Mouse (Mus musculus) lung, embryonic 15.5 days (tissue): ENCODE results near the gene Vstm4. TPM values are rescaled to one million over a fixed set of nuclear protein-coding genes. Genes with fewer than 3 reads are reported as not detected.

Source experiments
- ATAC-seq: fragments of 200-750 bp; cut with Nextera tagmentation; 2 replicates; pipeline ENCODE4 v1.8.0; 2017; ENCODE audit warnings: moderate number of reproducible peaks, borderline replicate concordance; ENCODE audit not compliant: low FRiP score, low TSS enrichment; ENCODE audit errors: extremely low read depth
- H3K27ac ChIP-seq: fragments of 300-500 bp; sonication (generic); 2 replicates; pipeline ENCODE4 v1.5.1; 2015; ENCODE audit warnings: moderate library complexity, mild to moderate bottlenecking, inconsistent platforms
- H3K27me3 ChIP-seq: fragments of 300-500 bp; sonication (generic); 2 replicates; pipeline ENCODE4 v1.6.1; 2015; ENCODE audit warnings: inconsistent platforms
- H3K36me3 ChIP-seq: fragments of 300-500 bp; sonication (generic); 2 replicates; pipeline ENCODE4 v1.6.1; 2015; ENCODE audit warnings: inconsistent platforms
- H3K4me1 ChIP-seq: fragments of 300-500 bp; sonication (generic); 2 replicates; pipeline ENCODE4 v1.6.1; 2015; ENCODE audit warnings: inconsistent platforms
- H3K4me2 ChIP-seq: fragments of 300-500 bp; sonication (generic); 2 replicates; pipeline ENCODE4 v1.6.1; 2015; ENCODE audit warnings: inconsistent platforms, mild to moderate bottlenecking, moderate library complexity
- H3K4me3 ChIP-seq: fragments of 300-500 bp; sonication (generic); 2 replicates; pipeline ENCODE4 v1.5.1; 2015; ENCODE audit warnings: mild to moderate bottlenecking, inconsistent platforms
- H3K9ac ChIP-seq: fragments of 300-500 bp; sonication (generic); 2 replicates; pipeline ENCODE4 v1.6.1; 2015; ENCODE audit warnings: inconsistent platforms
- H3K9me3 ChIP-seq: fragments of 300-500 bp; sonication (generic); 2 replicates; pipeline ENCODE4 v1.6.1; 2016; ENCODE audit warnings: inconsistent platforms
- whole genome bisulfite sequencing: fragments of 180-500 bp; shearing (Covaris S2); methylation state at CpG from one replicate; pipeline ENCODE4 v1.1.7; 2015; 5-methylcytosine and 5-hydroxymethylcytosine counted together
- polyA plus RNA-seq: library from polyadenylated mRNA; unstranded; fragments of >200 nt; fragmentation: Nextera tagmentation; extraction: Ambion mirVana; gene quantifications from 2 replicates; pipeline ENCODE4 v1.2.1, GENCODE M21; 2015

Gene Vstm4
- polyA plus RNA-seq, 1 experiment from 2014 or later = 62.8 TPM

DNA sequence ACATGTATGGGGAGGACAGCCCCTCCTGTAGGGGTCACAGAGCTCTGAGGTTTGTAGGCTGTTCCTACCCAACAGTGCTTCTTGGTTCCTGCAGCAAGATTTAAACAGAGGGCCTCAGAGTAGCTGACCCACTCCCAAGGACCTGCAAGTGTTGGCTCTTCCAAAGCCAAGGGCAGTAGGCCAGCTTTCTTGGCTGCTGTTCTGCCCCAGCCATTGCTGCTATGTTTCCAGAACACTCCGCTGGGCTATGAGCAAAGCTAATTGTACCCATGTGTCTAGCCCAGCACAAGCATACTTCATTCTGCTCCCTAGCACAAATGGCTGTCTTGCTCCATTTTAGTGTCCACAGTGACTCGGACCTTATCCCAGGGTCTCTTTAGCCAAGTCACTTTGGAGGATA is 40.3 kb downstream of the Vstm4 start:
- Histone ChIP-seq H3K9ac (no peak overlapping the region), H3K27me3 (no peaks in the 10 kb centered on the region), H3K27ac (no peak overlapping the region; the same call in 1 of the 2 replicates), H3K4me1 (peaks cover 27% of the 10 kb centered on the region), H3K4me2 (no peak overlapping the region), H3K36me3 (peaks cover 4% of the 10 kb centered on the region; the same call in 1 of the 2 replicates), H3K4me3 (no peak overlapping the region), H3K9me3 (no peaks in the 10 kb centered on the region)
- 0 out of 2 replicates have a peak, but pooled peaks have one; percentile 19 for ATAC-seq
- WGBS = 65% methylated on average over 2 of the region's 2 CpGs

DNA sequence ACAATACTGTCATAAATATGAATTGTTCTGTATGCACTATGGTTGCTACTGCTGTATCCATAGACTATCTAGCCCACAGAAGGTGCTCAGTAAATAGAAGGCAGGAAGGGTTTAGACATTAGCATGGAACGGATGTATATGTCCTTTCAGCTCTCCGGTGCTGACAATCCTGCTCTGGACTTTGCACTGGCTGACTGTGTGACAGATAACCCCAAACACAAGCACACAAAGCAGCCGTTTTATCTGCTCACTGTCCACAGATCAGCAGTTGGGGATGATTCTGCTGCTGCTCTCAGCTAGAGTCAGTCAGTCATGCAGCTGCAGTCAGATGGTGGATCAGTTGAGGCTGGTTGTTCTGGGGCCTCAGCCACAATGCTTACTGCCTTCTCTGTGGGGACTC is 46.6 kb downstream of the Vstm4 start:
- Histone ChIP-seq H3K9me3 (no peaks in the 10 kb centered on the region), H3K4me2 (no peak overlapping the region), H3K27me3 (no peaks in the 10 kb centered on the region), H3K4me1 (no peaks in the 10 kb centered on the region), H3K27ac (no peak overlapping the region), H3K9ac (no peak overlapping the region; the same call in 1 of the 2 replicates), H3K36me3 (peaks cover 1% of the 10 kb centered on the region; the same call in 1 of the 2 replicates), H3K4me3 (no peak overlapping the region)
- ATAC-seq = no peak
- WGBS = 64% methylated on average over 3 of the region's 3 CpGs

DNA sequence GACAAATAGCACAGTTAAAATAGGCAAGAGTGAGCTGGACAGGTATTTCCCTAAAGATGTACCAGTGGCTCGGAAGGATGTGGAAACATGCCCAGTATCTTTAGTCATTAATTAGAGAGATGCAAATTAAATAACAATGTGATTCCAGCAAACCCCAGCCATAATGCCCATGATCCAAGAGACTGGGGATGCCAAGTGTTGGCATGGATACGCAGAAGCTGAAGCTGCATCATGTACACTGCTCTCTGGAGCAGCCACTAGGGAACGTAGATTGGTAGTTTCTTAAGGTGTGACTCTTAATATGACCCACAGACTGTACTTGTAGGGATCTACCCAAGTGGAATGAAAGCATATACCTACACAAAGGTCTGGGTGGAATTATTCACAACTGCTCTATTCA is 50.0 kb downstream of the Vstm4 start:
- Histone ChIP-seq H3K36me3 (no peaks in the 10 kb centered on the region), H3K27me3 (no peaks in the 10 kb centered on the region), H3K4me3 (no peak overlapping the region), H3K4me2 (no peak overlapping the region), H3K4me1 (no peaks in the 10 kb centered on the region), H3K9me3 (no peaks in the 10 kb centered on the region), H3K9ac (no peak overlapping the region), H3K27ac (no peak overlapping the region)
- WGBS = 91% methylated on average over 3 of the region's 3 CpGs
- ATAC-seq = no peak

DNA sequence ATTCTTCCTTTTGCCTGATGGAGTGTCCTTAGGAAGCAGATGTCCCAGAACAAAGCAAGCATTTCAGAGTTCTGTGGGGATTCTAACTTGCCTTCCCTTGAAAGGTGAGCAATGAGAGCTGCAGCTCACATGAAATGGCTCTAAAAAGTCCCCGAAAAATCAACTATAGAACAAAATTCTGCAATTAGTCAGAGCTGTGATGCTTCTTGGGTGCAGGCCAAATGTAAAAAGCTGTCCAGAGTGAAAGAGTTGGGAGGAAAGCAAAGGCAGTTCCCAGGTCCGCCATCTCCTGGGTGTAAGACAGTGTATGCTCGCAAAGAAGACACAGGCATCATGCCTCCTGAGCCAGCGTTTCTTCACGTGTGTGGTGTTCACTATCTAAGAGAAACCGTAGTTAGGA is 52.6 kb downstream of the Vstm4 start:
- Histone ChIP-seq H3K9me3 (no peaks in the 10 kb centered on the region), H3K27me3 (no peaks in the 10 kb centered on the region), H3K4me1 (0 out of 2 replicates have a peak, but pooled peaks cover 2% of the 10 kb centered on the region), H3K9ac (no peak overlapping the region), H3K36me3 (no peaks in the 10 kb centered on the region), H3K27ac (no peak overlapping the region), H3K4me3 (no peak overlapping the region), H3K4me2 (no peak overlapping the region)
- no peak for ATAC-seq
- 79% methylated on average over 6 of the region's 6 CpGs for WGBS

DNA sequence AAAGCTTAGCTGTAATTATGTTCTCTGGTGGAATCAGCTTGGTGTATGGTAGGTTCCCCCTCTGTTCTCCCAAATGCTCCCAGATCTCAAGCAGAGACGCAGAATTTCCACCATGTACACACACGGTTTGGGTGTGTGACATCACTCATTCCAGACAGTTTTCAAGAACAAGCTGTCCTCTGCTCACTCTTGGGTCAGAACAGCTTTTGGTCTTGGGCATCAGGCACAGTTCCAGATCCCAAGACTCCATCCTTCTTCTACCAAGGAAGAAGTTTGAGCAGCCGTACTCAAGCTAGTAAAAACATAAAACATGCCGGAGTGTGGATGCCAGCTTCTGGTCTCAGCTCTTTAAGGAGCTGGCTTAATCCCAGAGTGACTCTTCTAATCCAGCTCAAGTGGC is 54.6 kb downstream of the Vstm4 start:
- no peak for ATAC-seq
- no peak overlapping the region for H3K27ac ChIP-seq
- H3K4me1 ChIP-seq = peaks cover 14% of the 10 kb centered on the region; the same call in 1 of the 2 replicates
- H3K4me2 ChIP-seq = no peak overlapping the region
- no peaks in the 10 kb centered on the region for H3K9me3 ChIP-seq
- no peaks in the 10 kb centered on the region for H3K27me3 ChIP-seq
- no peak overlapping the region for H3K4me3 ChIP-seq
- no peaks in the 10 kb centered on the region for H3K36me3 ChIP-seq
- WGBS = 79% methylated on average over 4 of the region's 4 CpGs
- H3K9ac ChIP-seq = no peak overlapping the region

DNA sequence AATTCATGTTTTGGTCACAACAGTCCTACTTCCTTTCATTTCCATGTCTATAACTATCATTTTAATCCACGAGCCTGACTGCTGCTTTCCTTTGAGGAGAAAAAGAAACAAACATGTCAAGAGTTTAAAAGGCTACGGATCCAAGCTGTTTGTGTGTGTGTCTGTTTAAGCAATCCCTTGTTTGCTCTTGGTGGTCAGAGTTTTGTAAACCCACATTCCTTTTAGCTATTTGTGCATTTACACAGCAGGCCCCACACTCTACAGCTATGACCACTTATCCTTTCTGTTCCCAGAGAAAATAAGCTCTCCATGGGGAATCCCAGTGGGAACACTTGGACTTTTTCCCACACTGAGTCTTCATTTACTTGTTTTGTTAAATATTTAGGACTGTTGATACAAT is 58.8 kb downstream of the Vstm4 start:
- peak overlapping the region; percentile 59 for H3K27ac ChIP-seq

DNA sequence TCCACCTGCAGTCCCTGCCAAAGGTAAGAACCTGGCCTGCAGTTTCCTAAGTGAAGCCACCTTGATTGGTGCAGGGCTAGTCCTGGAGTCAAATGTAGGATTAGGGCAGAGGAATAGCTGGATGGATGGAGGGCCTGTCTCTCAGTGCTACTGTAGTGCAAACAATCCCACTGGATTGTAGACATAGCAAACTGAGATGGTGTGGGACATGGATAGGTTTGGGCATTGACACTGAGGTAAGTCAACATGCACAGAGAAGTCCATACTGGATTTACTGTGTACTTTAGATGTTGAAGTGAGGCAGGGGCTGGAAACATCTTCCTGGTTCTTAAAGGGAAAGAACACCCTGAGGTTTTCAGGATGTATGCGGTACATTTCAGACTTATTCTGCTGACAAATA is 61.4 kb downstream of the Vstm4 start:
- Histone ChIP-seq H3K4me1 (peaks cover 19% of the 10 kb centered on the region; the same call in 1 of the 2 replicates), H3K4me3 (no peak overlapping the region), H3K27me3 (no peaks in the 10 kb centered on the region), H3K9me3 (no peaks in the 10 kb centered on the region), H3K4me2 (no peak overlapping the region), H3K9ac (no peak overlapping the region), H3K36me3 (no peaks in the 10 kb centered on the region), H3K27ac (no peak overlapping the region)
- ATAC-seq = no peak
- 94% methylated on average over 1 of the region's 1 CpGs for WGBS

More for the DNA sequence above, 58.8 kb downstream of the Vstm4 start:
- 15% methylated on average over 2 of the region's 2 CpGs for WGBS
- H3K4me2 ChIP-seq = no peak overlapping the region
- H3K27me3 ChIP-seq = no peaks in the 10 kb centered on the region
- no peaks in the 10 kb centered on the region for H3K36me3 ChIP-seq
- ATAC-seq = peak; percentile 79; the same call in 1 of the 2 replicates
- H3K9me3 ChIP-seq = no peaks in the 10 kb centered on the region
- no peak overlapping the region for H3K4me3 ChIP-seq
- peaks cover 21% of the 10 kb centered on the region; the same call in 1 of the 2 replicates for H3K4me1 ChIP-seq
- H3K9ac ChIP-seq = no peak overlapping the region

DNA sequence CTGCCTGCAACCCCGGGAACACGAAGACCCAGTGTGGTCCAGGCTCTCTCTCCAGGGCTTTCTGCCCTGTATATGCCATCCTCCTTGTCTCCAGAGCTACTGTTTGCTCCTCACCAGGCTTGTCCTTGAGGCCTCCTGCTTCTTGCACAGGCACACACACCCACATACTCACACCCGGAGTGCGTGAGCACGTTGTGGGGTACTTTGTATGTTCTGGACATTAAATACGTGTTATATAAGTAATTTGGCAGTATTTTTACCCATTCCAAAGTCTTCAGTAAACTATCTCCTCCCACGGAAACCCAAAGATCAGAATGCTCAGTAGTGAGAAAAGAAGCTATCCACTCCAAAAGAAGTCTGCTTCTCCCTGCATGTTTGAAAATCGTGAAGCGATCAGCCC is 67.3 kb downstream of the Vstm4 start:
- WGBS = 53% methylated on average over 9 of the region's 9 CpGs
- Histone ChIP-seq H3K9ac (no peak overlapping the region), H3K4me3 (no peak overlapping the region), H3K27ac (no peak overlapping the region), H3K4me2 (no peak overlapping the region), H3K27me3 (no peaks in the 10 kb centered on the region), H3K36me3 (no peaks in the 10 kb centered on the region), H3K4me1 (0 out of 2 replicates have a peak, but pooled peaks cover 6% of the 10 kb centered on the region), H3K9me3 (no peaks in the 10 kb centered on the region)
- ATAC-seq = no peak; the same call in 1 of the 2 replicates

DNA sequence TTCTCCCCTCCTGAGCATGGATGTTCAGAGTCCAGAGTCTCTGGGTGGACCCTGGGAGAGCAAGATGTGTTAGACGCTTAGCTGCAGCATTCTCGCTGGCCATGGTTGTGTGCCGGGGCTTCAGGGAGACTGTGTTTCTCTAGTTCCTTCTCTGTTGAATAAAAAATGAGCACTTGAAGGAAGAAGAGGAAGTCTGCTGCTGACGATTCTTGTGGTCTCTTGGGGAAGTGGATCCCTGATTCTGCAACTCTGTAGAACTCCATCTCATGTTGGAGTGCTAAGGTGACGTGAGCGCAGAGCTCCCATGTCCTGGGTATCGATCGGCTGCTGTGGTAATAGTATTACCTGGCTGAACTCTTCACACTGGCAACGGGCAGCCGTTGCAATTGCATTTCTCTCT is 75.2 kb downstream of the Vstm4 start:
- no peaks in the 10 kb centered on the region for H3K27me3 ChIP-seq
- no peak overlapping the region for H3K27ac ChIP-seq
- no peak overlapping the region for H3K4me3 ChIP-seq
- 76% methylated on average over 10 of the region's 10 CpGs for WGBS
- no peak overlapping the region for H3K9ac ChIP-seq
- no peak for ATAC-seq
- no peak overlapping the region for H3K4me2 ChIP-seq
- no peaks in the 10 kb centered on the region for H3K9me3 ChIP-seq
- H3K36me3 ChIP-seq = peaks cover 3% of the 10 kb centered on the region; the same call in 1 of the 2 replicates
- H3K4me1 ChIP-seq = no peaks in the 10 kb centered on the region

DNA sequence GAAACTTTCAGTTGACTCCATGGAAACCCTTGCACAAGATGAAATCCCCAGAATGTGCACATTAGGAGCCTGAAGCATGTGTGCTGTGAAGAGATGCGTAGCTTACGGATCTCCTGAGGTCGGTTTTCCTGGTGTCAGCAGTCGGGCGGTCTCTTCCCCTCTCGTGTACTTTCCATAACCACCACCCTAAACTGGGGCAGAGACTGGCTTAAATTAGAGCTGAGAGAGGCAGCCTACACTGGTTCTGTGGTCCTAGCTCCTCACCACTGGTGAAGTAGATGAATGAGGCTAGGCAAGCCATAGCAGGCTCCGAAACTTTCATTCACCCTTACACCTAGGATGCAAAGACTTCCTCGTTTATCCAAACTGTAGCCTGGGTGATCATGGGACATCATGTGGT is 75.7 kb downstream of the Vstm4 start:
- Histone ChIP-seq H3K4me1 (no peaks in the 10 kb centered on the region), H3K9ac (no peak overlapping the region), H3K4me2 (no peak overlapping the region), H3K36me3 (peaks cover 3% of the 10 kb centered on the region; the same call in 1 of the 2 replicates), H3K27me3 (no peaks in the 10 kb centered on the region), H3K4me3 (no peak overlapping the region), H3K27ac (no peak overlapping the region), H3K9me3 (no peaks in the 10 kb centered on the region)
- WGBS = 81% methylated on average over 8 of the region's 8 CpGs
- no peak for ATAC-seq

DNA sequence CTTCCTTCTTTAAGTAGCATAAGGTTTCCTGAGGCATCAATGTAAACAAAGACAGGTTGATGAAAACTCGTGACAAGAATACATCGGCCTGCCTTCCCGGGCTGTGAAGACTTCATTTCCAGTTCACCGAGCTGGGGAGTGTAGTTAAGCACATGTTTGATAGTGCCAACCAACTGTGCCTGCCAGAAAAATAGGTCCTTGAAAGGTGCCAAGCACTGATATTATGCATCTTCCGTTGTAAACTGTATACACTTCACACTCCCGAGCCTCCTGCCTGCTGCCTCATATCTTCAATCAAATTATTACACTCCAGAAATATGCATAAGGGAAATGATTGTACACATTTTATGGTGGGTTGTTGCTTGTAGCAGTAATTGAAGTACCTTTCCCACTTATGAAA is 77.5 kb downstream of the Vstm4 start:
- no peaks in the 10 kb centered on the region for H3K27me3 ChIP-seq
- H3K9me3 ChIP-seq = no peaks in the 10 kb centered on the region
- no peak overlapping the region for H3K9ac ChIP-seq
- H3K4me3 ChIP-seq = no peak overlapping the region
- no peaks in the 10 kb centered on the region for H3K4me1 ChIP-seq
- peaks cover 8% of the 10 kb centered on the region; the same call in 1 of the 2 replicates for H3K36me3 ChIP-seq
- ATAC-seq = no peak
- WGBS = 63% methylated on average over 6 of the region's 6 CpGs
- H3K4me2 ChIP-seq = no peak overlapping the region
- H3K27ac ChIP-seq = no peak overlapping the region

DNA sequence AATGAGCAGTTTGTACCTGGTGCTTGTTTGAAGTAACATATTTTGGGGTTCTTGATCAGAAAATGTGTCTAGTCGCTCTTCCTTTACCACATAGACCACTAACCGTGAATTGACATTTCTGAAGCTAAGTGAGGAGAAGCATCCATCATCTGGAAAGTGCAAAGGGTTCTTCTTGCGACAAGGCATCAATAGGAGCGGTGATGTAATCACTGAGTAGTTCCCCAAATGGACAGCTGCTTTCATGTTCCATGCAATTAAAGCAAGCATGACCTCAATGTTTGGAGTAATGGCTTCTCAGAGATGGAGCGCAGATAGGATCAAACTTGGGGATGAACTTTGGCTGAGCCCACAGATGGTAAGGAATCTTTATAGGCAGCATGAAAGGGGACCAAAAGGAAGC is 82.7 kb downstream of the Vstm4 start:
- Histone ChIP-seq H3K4me1 (no peaks in the 10 kb centered on the region), H3K36me3 (peaks cover 5% of the 10 kb centered on the region; the same call in 1 of the 2 replicates), H3K9me3 (no peaks in the 10 kb centered on the region), H3K4me3 (no peak overlapping the region), H3K9ac (no peak overlapping the region), H3K4me2 (no peak overlapping the region), H3K27ac (no peak overlapping the region), H3K27me3 (no peaks in the 10 kb centered on the region)
- whole genome bisulfite sequencing = 71% methylated on average over 5 of the region's 5 CpGs
- ATAC-seq = no peak

DNA sequence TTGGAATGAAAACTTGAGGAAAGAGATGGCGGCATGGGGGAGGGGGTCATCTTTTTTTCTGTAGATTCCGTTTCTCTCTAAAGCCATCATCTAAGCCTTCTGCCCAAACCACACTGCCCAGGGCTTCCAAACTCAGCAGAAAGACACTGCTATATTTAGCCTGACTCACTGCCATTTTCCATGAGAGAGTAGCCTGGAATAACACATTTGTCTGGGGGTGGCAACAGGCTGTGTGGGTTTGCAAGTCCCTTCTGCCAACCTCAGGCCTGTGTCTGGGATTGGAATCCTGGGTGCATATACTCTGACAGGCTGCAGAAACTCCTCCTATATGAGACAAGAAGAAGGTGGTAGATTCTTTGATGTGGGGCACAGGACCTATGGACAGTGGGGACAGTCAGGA is 91.0 kb downstream of the Vstm4 start:
- Histone ChIP-seq H3K9ac (no peak overlapping the region), H3K4me3 (no peak overlapping the region), H3K27me3 (no peaks in the 10 kb centered on the region), H3K4me2 (no peak overlapping the region), H3K36me3 (no peaks in the 10 kb centered on the region), H3K9me3 (no peaks in the 10 kb centered on the region), H3K27ac (no peak overlapping the region), H3K4me1 (peaks cover 16% of the 10 kb centered on the region)
- WGBS = 89% methylated on average over 2 of the region's 2 CpGs
- no peak for ATAC-seq
